Comparison of ENCODE assay signal across 32 mouse cellular contexts in genomic region chr9:75004203-75004602, GRCm38 (mm10). TPM values are rescaled to one million over a fixed set of nuclear protein-coding genes. Genes with fewer than 3 reads are reported as not detected.
DNase-seq lines count a peak whose midpoint lies in the region; ATAC-seq and TF ChIP-seq lines count a peak whose summit lies in the region.
"Had no signal": no experiment of that assay in that cellular context is flagged by ENCODE, and none has a peak within 500 bp of the region (broad histone marks: within the 10 kb centered on the region; RNA-seq: fewer than 3 reads in every experiment).

No protein-coding gene starts in this region.

- ATAC-seq in forebrain, embryonic 13.5 days: no peak
- ATAC-seq: forebrain, embryonic 14.5 days; inflammation-experienced regulatory T-cells, adult 6 months; liver, embryonic 12.5 days; liver, postnatal 0 days; Patski had no signal

- H3K4me3 ChIP-seq in testis, adult 2 months (ENCODE audit: control insufficient read depth, low read depth, low read length): no peak overlapping the region
- no peak overlapping the region for H3K4me3 ChIP-seq in forebrain, embryonic 13.5 days
- H3K4me3 ChIP-seq: heart, embryonic 15.5 days; hindbrain, embryonic 10.5 days; hindbrain, embryonic 15.5 days; kidney, embryonic 15.5 days; left cerebral cortex, adult 2 months; limb, embryonic 13.5 days; liver, embryonic 12.5 days; myocyte; neural tube, embryonic 12.5 days; stomach, embryonic 15.5 days had no signal

- H3K9ac ChIP-seq in forebrain, embryonic 13.5 days: no peak overlapping the region
- H3K9ac ChIP-seq: heart, embryonic 15.5 days; hindbrain, embryonic 15.5 days; kidney, embryonic 15.5 days; limb, embryonic 13.5 days; liver, embryonic 12.5 days; liver, postnatal 0 days; neural tube, embryonic 12.5 days; stomach, embryonic 15.5 days had no signal

- intact Hi-C loops in heart, postnatal 14 days (cut with DNase I): loop anchor here (10.0 kb wide), 1 partner anchor 99 kb away; no protein-coding TSS in a partner anchor

- H3K27me3 ChIP-seq in testis, adult 2 months (ENCODE audit: control insufficient read depth, insufficient read depth, low read length): no peaks in the 10 kb centered on the region
- H3K27me3 ChIP-seq in forebrain, embryonic 13.5 days: no peaks in the 10 kb centered on the region
- H3K27me3 ChIP-seq: heart, embryonic 15.5 days; hindbrain, embryonic 15.5 days; kidney, embryonic 15.5 days; limb, embryonic 13.5 days; liver, embryonic 12.5 days; neural tube, embryonic 12.5 days; Patski; stomach, embryonic 15.5 days had no signal

- H3K27ac ChIP-seq in testis, adult 2 months (ENCODE audit: control insufficient read depth, insufficient read depth, low read depth, low read length): peak overlapping the region; percentile 78
- H3K27ac ChIP-seq in forebrain, embryonic 13.5 days: no peak overlapping the region
- H3K27ac ChIP-seq: heart, embryonic 15.5 days; hindbrain, embryonic 10.5 days; hindbrain, embryonic 15.5 days; kidney, embryonic 15.5 days; left cerebral cortex, adult 2 months; limb, embryonic 13.5 days; liver, embryonic 12.5 days; neural tube, embryonic 12.5 days; stomach, embryonic 15.5 days had no signal

- peak; percentile 91 for DNase-seq in heart, adult 11 months
- DNase-seq in heart, postnatal 14 days: no peak
- DNase-seq in layer of hippocampus, adult 9-11 months: peak; percentile 42
- no peak for DNase-seq in layer of hippocampus, postnatal 25 days (ENCODE audit: extremely low spot score in 1 of 2, low spot score in 1 of 2)
- DNase-seq in adrenal gland, postnatal 10 days: peak; percentile 73
- no peak for DNase-seq in thymus, postnatal 4 days
- DNase-seq: cerebellum, adult 2 months; cerebellum, postnatal 25 days; gastrocnemius, postnatal 36 days; kidney, adult 18-20 months; kidney, postnatal 36 days; liver, postnatal 0 days; lung, postnatal 36 days; right cerebral cortex, postnatal 25 days; thymus, adult 2 months; thymus, postnatal 36 days had no signal

- no peaks in the 10 kb centered on the region for H3K9me3 ChIP-seq in forebrain, embryonic 13.5 days (replicated peaks)
- H3K9me3 ChIP-seq: heart, embryonic 15.5 days; hindbrain, embryonic 10.5 days; hindbrain, embryonic 15.5 days; kidney, embryonic 15.5 days; limb, embryonic 13.5 days; liver, embryonic 12.5 days; neural tube, embryonic 12.5 days; stomach, embryonic 15.5 days had no signal

- TF ChIP-seq CTCF in testis, adult 2 months (IDR thresholded peaks at IDR 0.05; ENCODE audit: control insufficient read depth, insufficient read depth, insufficient replicate concordance, low read depth, low read length): no peak

- H3K4me1 ChIP-seq in testis, adult 2 months (ENCODE audit: control insufficient read depth, insufficient read depth, low read length): no peaks in the 10 kb centered on the region; the same call in 1 of the 2 replicates
- H3K4me1 ChIP-seq in forebrain, embryonic 13.5 days: peaks cover 9% of the 10 kb centered on the region; the same call in 1 of the 2 replicates
- H3K4me1 ChIP-seq: limb, embryonic 13.5 days; liver, embryonic 12.5 days; neural tube, embryonic 12.5 days had no signal

- TF ChIP-seq POLR2A in testis, adult 2 months (IDR thresholded peaks at IDR 0.05; ENCODE audit: control insufficient read depth, low read depth, low read length): no peak; the same call in 1 of the 2 replicates

- no peak overlapping the region for H3K4me2 ChIP-seq in forebrain, embryonic 13.5 days
- H3K4me2 ChIP-seq: heart, embryonic 15.5 days; hindbrain, embryonic 15.5 days; kidney, embryonic 15.5 days; limb, embryonic 13.5 days; liver, embryonic 12.5 days; midbrain, embryonic 11.5 days; neural tube, embryonic 12.5 days; stomach, embryonic 15.5 days had no signal

- 95% methylated on average over 10 of the region's 10 CpGs for WGBS in forebrain, embryonic 13.5 days

- no peaks in the 10 kb centered on the region; the same call in 1 of the 2 replicates for H3K36me3 ChIP-seq in testis, adult 2 months (ENCODE audit: control insufficient read depth, insufficient read depth, low read length)
- H3K36me3 ChIP-seq in forebrain, embryonic 13.5 days (ENCODE audit: poor library complexity, severe bottlenecking): peaks cover 45% of the 10 kb centered on the region
- H3K36me3 ChIP-seq: liver, embryonic 12.5 days had no signal

RNA-seq across cellular contexts. Expression of gene Arpp19, which starts 33.2 kb away (rescaled TPM):
- 100 to 1,000 TPM; 134 to 143 TPM for total RNA-seq in heart, postnatal 14 days (2021)
- 100 to 1,000 TPM; 171 to 176 TPM for total RNA-seq in layer of hippocampus, postnatal 25 days (2021)
- total RNA-seq in adrenal gland, postnatal 10 days (2021): 100 to 1,000 TPM; 232 to 259 TPM
- polyA plus RNA-seq in testis, adult 2 months (2012; rRNA removed): 8.9 and 14.0 TPM in 2 replicates
- polyA plus RNA-seq in forebrain, embryonic 13.5 days (2015; fragmentation: Nextera tagmentation; extraction: Ambion mirVana): 282 and 301 TPM in 2 replicates

RNA-seq across cellular contexts. Expression of gene Fam214a, which starts 51.5 kb away (rescaled TPM):
- 10 to 100 TPM; 26.7 to 36.3 TPM for total RNA-seq in heart, postnatal 14 days (2021)
- total RNA-seq in layer of hippocampus, postnatal 25 days (2021): 10 to 100 TPM; 45.3 to 52.1 TPM
- total RNA-seq in adrenal gland, postnatal 10 days (2021): 10 to 100 TPM; 76.1 to 81.3 TPM
- 12.1 and 13.8 TPM in 2 replicates for polyA plus RNA-seq in testis, adult 2 months (2012; rRNA removed)
- polyA plus RNA-seq in forebrain, embryonic 13.5 days (2015; fragmentation: Nextera tagmentation; extraction: Ambion mirVana): 25.7 and 28.4 TPM in 2 replicates

Comparison
In these comparisons a context has a peak if more than half of its experiments do, and no peak if none do; other contexts are left out.
1. DNase-seq: peak in heart, adult 11 months (single experiment), layer of hippocampus, adult 9-11 months (single experiment) and adrenal gland, postnatal 10 days (single experiment); none in heart, postnatal 14 days (0 of 2), layer of hippocampus, postnatal 25 days (0 of 2) and thymus, postnatal 4 days (single experiment).